Mouse (Mus musculus): ENCODE data around the gene Cfap300.

- TF ChIP-seq ZKSCAN1 (IDR thresholded peaks at IDR 0.05; ENCODE audit: low read depth, low read length) = no peak
- no peak for TF ChIP-seq CTCF (IDR thresholded peaks at IDR 0.05 in 2 of 3, conservative IDR thresholded peaks at IDR 0.05 in 1 of 3; ENCODE audit: control insufficient read depth in 1 of 3, insufficient read depth in 1 of 3, low read depth in 2 of 3, low read length in 3 of 3, poor library complexity in 1 of 3, severe bottlenecking in 1 of 3)
- no peak for TF ChIP-seq MEF2A (IDR thresholded peaks at IDR 0.05; ENCODE audit: extremely low read depth, insufficient replicate concordance, low read depth, low read length, poor library complexity, severe bottlenecking)
- no peak for TF ChIP-seq GABPA (IDR thresholded peaks at IDR 0.05; ENCODE audit: low read depth, low read length)
- TF ChIP-seq POLR2A (IDR thresholded peaks at IDR 0.05; ENCODE audit: control insufficient read depth in 1 of 2, insufficient read depth in 1 of 2, low read depth in 1 of 2, low read length in 2 of 2, poor library complexity in 1 of 2) = no peak
- TF ChIP-seq ZNF384 (IDR thresholded peaks at IDR 0.05; ENCODE audit: low read depth, low read length) = no peak
Measured at GRCm38 (mm10) chr9:8073203-8073755, 30.7 kb upstream of the Cfap300 start.
